Mouse (Mus musculus): Measurements from ENCODE around the gene Plcl1.

GRCm38 (mm10) chr1:55705173-55705572 is 299.5 kb downstream of the Plcl1 start:
- TF ChIP-seq CTCF (conservative IDR thresholded peaks at IDR 0.05 in 1 of 2, IDR thresholded peaks at IDR 0.05 in 1 of 2; ENCODE audit: low read depth in 2 of 2, low read length in 2 of 2) (no peak), ZNF384 (IDR thresholded peaks at IDR 0.05; ENCODE audit: low read depth, low read length) (no peak), JUN (IDR thresholded peaks at IDR 0.05; ENCODE audit: insufficient read depth, low read depth, low read length) (no peak), HCFC1 (IDR thresholded peaks at IDR 0.05; ENCODE audit: low read depth, low read length) (no peak), EP300 (IDR thresholded peaks at IDR 0.05; ENCODE audit: low read length) (no peak), BHLHE40 (IDR thresholded peaks at IDR 0.05; ENCODE audit: low read depth, low read length) (no peak), MEF2A (IDR thresholded peaks at IDR 0.05; ENCODE audit: borderline replicate concordance, low read depth, low read length) (no peak)

All from CH12.LX (cell line).